Mouse (Mus musculus) lung, postnatal 0 days (tissue): ENCODE results near the gene Dpp3.

Experiments used
- CTCF ChIP-seq: IDR thresholded peaks from 2 replicates; pipeline ENCODE4 v1.5.1; 2016; ENCODE audit warnings: antibody characterized with exemption, mild to moderate bottlenecking
- EP300 ChIP-seq: IDR thresholded peaks from 2 replicates; pipeline ENCODE4 v1.6.1; 2016; ENCODE audit warnings: antibody characterized with exemption, mild to moderate bottlenecking, control low read depth

DNA sequence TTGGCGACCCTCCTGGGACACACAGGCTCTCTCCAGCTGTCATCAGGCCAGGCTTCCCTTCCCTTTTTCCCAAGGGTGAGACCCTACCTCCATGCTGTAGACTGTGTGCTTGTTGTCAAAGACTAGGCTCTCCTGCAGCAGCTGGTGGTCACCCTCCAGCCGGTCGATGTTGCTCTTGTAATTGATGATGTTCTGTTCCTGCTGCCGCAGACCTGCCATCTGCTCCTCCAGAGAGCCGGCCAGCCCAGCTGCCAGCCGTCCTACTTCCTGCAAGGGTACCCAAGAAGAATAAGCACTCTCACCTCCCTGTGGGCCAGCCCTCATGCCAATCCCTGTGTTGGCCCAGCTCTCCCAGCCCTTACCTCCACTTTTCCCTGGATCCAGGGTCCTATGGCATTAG lies 65.0 kb downstream of the Dpp3 start:
- TF ChIP-seq CTCF (no peak), EP300 (no peak)
